Mouse (Mus musculus) right cerebral cortex, postnatal 25 days (tissue): ENCODE results near the gene Gm8024.
"Not testable (repeated sequence)": the region's sequence is repeated elsewhere in the genome, so short reads cannot be mapped to it uniquely, and the experiment has no call there.

Experiments
- DNase-seq: peaks from one replicate; pipeline ENCODE4 v3.0.0; 2022

Gene Gm8024

GRCm38 (mm10) chr14:42524182-42524581, at the start of gene Gm8024:
TSS of gene Gm8024 (minus strand) at chr14:42524282.
- not testable (repeated sequence) for DNase-seq

GRCm38 (mm10) chr14:42543170-42543701, 19.2 kb upstream of the Gm8024 start:
- DNase-seq: peak; percentile 54

DNA sequence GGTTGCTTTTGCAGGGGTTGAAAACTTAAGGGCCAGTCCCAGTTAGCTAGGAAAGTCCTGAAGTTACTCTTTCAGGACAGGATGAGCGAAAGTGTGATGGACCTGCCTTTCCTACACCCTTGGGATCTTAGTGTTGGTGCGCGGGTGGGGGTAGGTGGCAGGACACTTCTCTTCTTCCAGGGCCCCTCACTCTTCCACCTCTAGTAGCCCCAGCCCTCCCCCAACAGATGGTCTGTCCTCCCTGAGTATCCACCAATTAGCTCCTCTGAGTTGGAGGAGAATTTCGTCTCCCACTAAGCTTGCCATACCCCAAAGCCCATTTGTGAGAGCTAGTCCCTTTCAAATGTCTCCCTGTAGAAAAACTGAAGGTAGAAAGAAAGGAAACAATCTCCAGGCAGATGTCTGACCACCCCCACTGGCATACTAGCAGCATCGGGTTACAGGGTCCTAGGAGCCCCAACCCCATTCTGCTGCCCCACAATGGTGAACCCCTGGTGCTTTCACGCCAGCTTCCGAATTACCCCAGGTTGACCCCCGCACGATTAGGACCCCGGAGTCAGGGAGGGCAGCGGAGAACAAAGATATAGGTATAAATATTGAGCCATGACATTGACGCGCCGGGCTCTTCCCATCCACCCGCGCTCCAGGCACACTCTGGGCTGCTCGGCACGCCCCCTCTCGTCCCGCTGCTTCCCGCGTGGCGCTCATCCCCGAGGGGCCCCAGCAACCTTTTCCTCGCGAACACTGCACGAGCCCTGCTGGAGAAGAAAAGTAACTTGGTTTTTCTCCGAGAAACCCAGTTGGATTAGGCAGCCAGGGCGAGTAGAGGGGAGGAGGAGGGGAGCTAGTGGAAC, 18.5 kb upstream of the Gm8024 start:
- DNase-seq: not testable (repeated sequence)

GRCm38 (mm10) chr14:42502249-42502648, 21.8 kb downstream of the Gm8024 start, which contains the start of gene Gm8020:
TSS of gene Gm8020 (minus strand) at chr14:42502349.
- not testable (repeated sequence) for DNase-seq
